Mouse (Mus musculus): ENCODE measurements around the gene Slc25a44. TPM values are rescaled to one million over a fixed set of nuclear protein-coding genes. Genes with fewer than 3 reads are reported as not detected.
A peak's percentile ranks its signal among the peaks of the same experiment; 100 is the strongest.
"Not testable (repeated sequence)": the region's sequence is repeated elsewhere in the genome, so short reads cannot be mapped to it uniquely, and the experiment has no call there.

The Slc25a44 gene
- polyA plus RNA-seq, 1 experiment from 2014 or later: 30.4 TPM

- no peak overlapping the region for H3K4me3 ChIP-seq (ENCODE audit: low read depth, low read length)
- no peak overlapping the region for H3K9ac ChIP-seq (ENCODE audit: low read depth, low read length)
- no peaks in the 10 kb centered on the region for H3K9me3 ChIP-seq (ENCODE audit: control insufficient read depth)
- no peak overlapping the region for H3K27ac ChIP-seq (ENCODE audit: low read depth, low read length)
- H3K4me2 ChIP-seq (replicated peaks; ENCODE audit: low read depth): no peak overlapping the region
- H3K4me1 ChIP-seq (replicated peaks; ENCODE audit: control insufficient read depth, insufficient read depth, low read length): no peaks in the 10 kb centered on the region
- 76% methylated on average over 10 of the region's 10 CpGs for WGBS
- no peak for TF ChIP-seq CTCF (IDR thresholded peaks at IDR 0.05; ENCODE audit: low read depth)
- no peak for ATAC-seq
- H3K27me3 ChIP-seq (replicated peaks; ENCODE audit: control insufficient read depth, insufficient read depth, low read length): no peaks in the 10 kb centered on the region
- peaks cover 48% of the 10 kb centered on the region for H3K36me3 ChIP-seq (ENCODE audit: control insufficient read depth, insufficient read depth)
These were observed 10.6 kb upstream of the Slc25a44 start for GRCm38 (mm10) chr3:88435515-88435914.

- peak; percentile 55 for TF ChIP-seq CTCF (IDR thresholded peaks at IDR 0.05; ENCODE audit: low read depth)
- not testable (repeated sequence) for H3K27me3 ChIP-seq (replicated peaks; ENCODE audit: control insufficient read depth, insufficient read depth, low read length); H3K4me3 ChIP-seq (ENCODE audit: low read depth, low read length); H3K9ac ChIP-seq (ENCODE audit: low read depth, low read length); ATAC-seq; H3K27ac ChIP-seq (ENCODE audit: low read depth, low read length); H3K36me3 ChIP-seq (ENCODE audit: control insufficient read depth, insufficient read depth); H3K4me1 ChIP-seq (replicated peaks; ENCODE audit: control insufficient read depth, insufficient read depth, low read length); H3K9me3 ChIP-seq (ENCODE audit: control insufficient read depth); H3K4me2 ChIP-seq (replicated peaks; ENCODE audit: low read depth)
- 76% methylated on average over 8 of the region's 8 CpGs for WGBS
These were observed 3.7 kb upstream of the Slc25a44 start for GRCm38 (mm10) chr3:88428639-88429038.

- Histone ChIP-seq H3K4me3 (ENCODE audit: low read depth, low read length) (no peak overlapping the region), H3K27ac (ENCODE audit: low read depth, low read length) (no peak overlapping the region), H3K9me3 (ENCODE audit: control insufficient read depth) (no peaks in the 10 kb centered on the region), H3K4me1 (replicated peaks; ENCODE audit: control insufficient read depth, insufficient read depth, low read length) (0 out of 2 replicates have a peak, but pooled peaks cover 6% of the 10 kb centered on the region), H3K4me2 (replicated peaks; ENCODE audit: low read depth) (no peak overlapping the region), H3K27me3 (replicated peaks; ENCODE audit: control insufficient read depth, insufficient read depth, low read length) (no peaks in the 10 kb centered on the region), H3K36me3 (ENCODE audit: control insufficient read depth, insufficient read depth) (no peaks in the 10 kb centered on the region), H3K9ac (ENCODE audit: low read depth, low read length) (no peak overlapping the region)
- WGBS: 64% methylated on average over 4 of the region's 4 CpGs
- TF ChIP-seq CTCF (IDR thresholded peaks at IDR 0.05; ENCODE audit: low read depth): no peak
- ATAC-seq: no peak
These were observed 2.5 kb upstream of the Slc25a44 start for GRCm38 (mm10) chr3:88427342-88427905.

GRCm38 (mm10) chr3:88425708-88426420 is 925 bp upstream of the Slc25a44 start:
- WGBS: 67% methylated on average over 10 of the region's 10 CpGs
- no peak for ATAC-seq
- TF ChIP-seq CTCF (IDR thresholded peaks at IDR 0.05; ENCODE audit: low read depth): no peak
- H3K4me1 ChIP-seq (replicated peaks; ENCODE audit: control insufficient read depth, insufficient read depth, low read length): 0 out of 2 replicates have a peak, but pooled peaks cover 11% of the 10 kb centered on the region
- H3K4me2 ChIP-seq (replicated peaks; ENCODE audit: low read depth): no peak overlapping the region
- 0 out of 2 replicates have a peak overlapping the region, but pooled peaks have one; percentile 36 for H3K27ac ChIP-seq (ENCODE audit: low read depth, low read length)
- H3K9ac ChIP-seq (ENCODE audit: low read depth, low read length): no peak overlapping the region
- H3K4me3 ChIP-seq (ENCODE audit: low read depth, low read length): no peak overlapping the region
- no peaks in the 10 kb centered on the region for H3K9me3 ChIP-seq (ENCODE audit: control insufficient read depth)
- H3K27me3 ChIP-seq (replicated peaks; ENCODE audit: control insufficient read depth, insufficient read depth, low read length): no peaks in the 10 kb centered on the region
- peaks cover 6% of the 10 kb centered on the region for H3K36me3 ChIP-seq (ENCODE audit: control insufficient read depth, insufficient read depth)

GRCm38 (mm10) chr3:88425330-88425689 is 371 bp upstream of the Slc25a44 start:
- 7% methylated on average over 2 of the region's 2 CpGs for WGBS
- H3K9ac ChIP-seq (ENCODE audit: low read depth, low read length): no peak overlapping the region

GRCm38 (mm10) chr3:88422020-88422720 is 2.8 kb downstream of the Slc25a44 start:
- 0 out of 2 replicates have a peak, but pooled peaks cover 11% of the 10 kb centered on the region for H3K4me1 ChIP-seq (replicated peaks; ENCODE audit: control insufficient read depth, insufficient read depth, low read length)
- peak; percentile 74 for ATAC-seq
- peak overlapping the region; percentile 3; the same call in 1 of the 2 replicates for H3K4me2 ChIP-seq (replicated peaks; ENCODE audit: low read depth)
- peak overlapping the region; percentile 65 for H3K27ac ChIP-seq (ENCODE audit: low read depth, low read length)
- H3K36me3 ChIP-seq (ENCODE audit: control insufficient read depth, insufficient read depth): peaks cover 31% of the 10 kb centered on the region
- peak; percentile 61 for TF ChIP-seq CTCF (IDR thresholded peaks at IDR 0.05; ENCODE audit: low read depth)
- H3K27me3 ChIP-seq (replicated peaks; ENCODE audit: control insufficient read depth, insufficient read depth, low read length): no peaks in the 10 kb centered on the region
- H3K9ac ChIP-seq (ENCODE audit: low read depth, low read length): no peak overlapping the region; the same call in 1 of the 2 replicates
- whole genome bisulfite sequencing: 26% methylated on average over 9 of the region's 9 CpGs
- H3K9me3 ChIP-seq (ENCODE audit: control insufficient read depth): no peaks in the 10 kb centered on the region
- no peak overlapping the region for H3K4me3 ChIP-seq (ENCODE audit: low read depth, low read length)

More at GRCm38 (mm10) chr3:88425330-88425689, 371 bp upstream of the Slc25a44 start:
- H3K27ac ChIP-seq (ENCODE audit: low read depth, low read length): peak overlapping the region; percentile 36; the same call in 1 of the 2 replicates
- peaks cover 11% of the 10 kb centered on the region for H3K36me3 ChIP-seq (ENCODE audit: control insufficient read depth, insufficient read depth)
- H3K4me1 ChIP-seq (replicated peaks; ENCODE audit: control insufficient read depth, insufficient read depth, low read length): 0 out of 2 replicates have a peak, but pooled peaks cover 11% of the 10 kb centered on the region
- ATAC-seq: no peak
- H3K27me3 ChIP-seq (replicated peaks; ENCODE audit: control insufficient read depth, insufficient read depth, low read length): no peaks in the 10 kb centered on the region
- TF ChIP-seq CTCF (IDR thresholded peaks at IDR 0.05; ENCODE audit: low read depth): no peak
- H3K4me3 ChIP-seq (ENCODE audit: low read depth, low read length): peak overlapping the region; percentile 68; the same call in 1 of the 2 replicates
- H3K9me3 ChIP-seq (ENCODE audit: control insufficient read depth): no peaks in the 10 kb centered on the region
- H3K4me2 ChIP-seq (replicated peaks; ENCODE audit: low read depth): peak overlapping the region; percentile 95

Measured in intestine, postnatal 0 days (tissue).